Mouse (Mus musculus) CH12.LX (cell line): ENCODE results near the gene Dmrtc2. TPM values are rescaled to one million over a fixed set of nuclear protein-coding genes. Genes with fewer than 3 reads are reported as not detected.

ENCODE experiments used
- DNase-seq: peaks from one replicate; pipeline ENCODE4 v3.0.0-alpha.2; 2013; ENCODE audit errors: extremely low read depth
- H3K27ac ChIP-seq: 2 replicates; pipeline ENCODE4 v1.5.1; 2012; ENCODE audit warnings: low read depth, mild to moderate bottlenecking, control low read depth, moderate library complexity; ENCODE audit not compliant: insufficient read depth
- H3K27me3 ChIP-seq: replicated peaks from 2 replicates; pipeline ENCODE3; 2012; ENCODE audit warnings: inconsistent platforms
- H3K36me3 ChIP-seq, 2 experiments: replicated peaks in 1 of 2; 2 replicates each; pipeline versions ENCODE3 to v1.6.1; 2012; ENCODE audit warnings: inconsistent platforms in 1 of 2, low read length in 1 of 2, mild to moderate bottlenecking in 1 of 2, mixed read lengths in 1 of 2, moderate library complexity in 1 of 2; ENCODE audit not compliant: control insufficient read depth in 1 of 2, insufficient read depth in 1 of 2
- H3K4me1 ChIP-seq, 2 experiments: 2 replicates each; pipeline ENCODE4 v1.6.1; 2012; ENCODE audit warnings: inconsistent platforms in 1 of 2, moderate library complexity in 1 of 2; ENCODE audit not compliant: insufficient read depth in 2 of 2, control insufficient read depth in 1 of 2
- H3K4me2 ChIP-seq: 2 replicates; pipeline ENCODE4 v1.6.1; 2012; ENCODE audit warnings: low read depth, mild to moderate bottlenecking, control low read depth; ENCODE audit not compliant: poor library complexity, insufficient read depth, severe bottlenecking
- H3K4me3 ChIP-seq, 3 experiments: fragments of 150-350 bp in 1 of 3; sonication (generic) in 1 of 3; replicated peaks in 1 of 3; 2 replicates each; pipeline versions ENCODE3 to v1.5.1; 2011 to 2012; ENCODE audit warnings: low read depth in 2 of 3, low read length in 2 of 3, mild to moderate bottlenecking in 2 of 3, moderate library complexity in 2 of 3, control low read depth in 1 of 3, improper control_type of control experiment in 1 of 3, inconsistent platforms in 1 of 3, mixed read lengths in 1 of 3; ENCODE audit not compliant: poor library complexity in 1 of 3
- H3K79me2 ChIP-seq: replicated peaks from 2 replicates; pipeline ENCODE4 v1.6.1; 2012; ENCODE audit warnings: mild to moderate bottlenecking, moderate library complexity; ENCODE audit not compliant: control insufficient read depth, poor library complexity, insufficient read depth, severe bottlenecking; ENCODE audit errors: extremely low read depth
- H3K9ac ChIP-seq: 2 replicates; pipeline ENCODE4 v1.6.1; 2012; ENCODE audit warnings: low read depth, mild to moderate bottlenecking, control low read depth, moderate library complexity; ENCODE audit not compliant: insufficient read depth
- H3K9me3 ChIP-seq: replicated peaks from 2 replicates; pipeline ENCODE3; 2012; ENCODE audit warnings: low read length, inconsistent platforms, mixed read lengths
- BHLHE40 ChIP-seq: IDR thresholded peaks from 2 replicates; pipeline ENCODE4 v1.6.1; 2011; ENCODE audit warnings: mild to moderate bottlenecking, low read depth, low read length, improper control_type of control experiment
- CHD1 ChIP-seq: IDR thresholded peaks from 2 replicates; pipeline ENCODE4 v1.6.1; 2012; ENCODE audit warnings: low read depth, low read length, improper control_type of control experiment, inconsistent platforms
- CHD2 ChIP-seq: IDR thresholded peaks from 2 replicates; pipeline ENCODE4 v1.6.1; 2011; ENCODE audit warnings: low read length, improper control_type of control experiment
- ELF1 ChIP-seq: IDR thresholded peaks from 2 replicates; pipeline ENCODE4 v1.6.1; 2014; ENCODE audit warnings: low read depth, mild to moderate bottlenecking, inconsistent platforms, low read length, improper control_type of control experiment
- HCFC1 ChIP-seq: IDR thresholded peaks from 2 replicates; pipeline ENCODE4 v1.6.1; 2012; ENCODE audit warnings: low read depth, mild to moderate bottlenecking, inconsistent platforms, low read length, improper control_type of control experiment
- JUN ChIP-seq: IDR thresholded peaks from 2 replicates; pipeline ENCODE4 v1.6.1; 2011; ENCODE audit warnings: low read depth, mild to moderate bottlenecking, low read length, improper control_type of control experiment, moderate library complexity; ENCODE audit not compliant: insufficient read depth
- KAT2A ChIP-seq: IDR thresholded peaks from 2 replicates; pipeline ENCODE4 v1.6.1; 2012; ENCODE audit warnings: low read length, improper control_type of control experiment, inconsistent platforms; ENCODE audit not compliant: insufficient replicate concordance
- MAFK ChIP-seq: IDR thresholded peaks from 2 replicates; pipeline ENCODE4 v1.6.1; 2011; ENCODE audit warnings: low read length, improper control_type of control experiment; ENCODE audit not compliant: insufficient replicate concordance
- MEF2A ChIP-seq: IDR thresholded peaks from 2 replicates; pipeline ENCODE4 v1.6.1; 2014; ENCODE audit warnings: low read depth, mild to moderate bottlenecking, inconsistent platforms, low read length, improper control_type of control experiment, borderline replicate concordance
- MYC ChIP-seq: IDR thresholded peaks from 2 replicates; pipeline ENCODE4 v1.6.1; 2011; ENCODE audit warnings: low read depth, mild to moderate bottlenecking, improper control_type of control experiment, low read length
- NELFE ChIP-seq: IDR thresholded peaks from 2 replicates; pipeline ENCODE4 v1.6.1; 2011; ENCODE audit warnings: low read depth, low read length, improper control_type of control experiment
- NRF1 ChIP-seq: IDR thresholded peaks from 2 replicates; pipeline ENCODE4 v1.6.1; 2014; ENCODE audit warnings: low read depth, mild to moderate bottlenecking, inconsistent platforms, low read length, improper control_type of control experiment, moderate library complexity
- POLR2AphosphoS2 ChIP-seq: IDR thresholded peaks from 2 replicates; pipeline ENCODE4 v1.6.1; 2011; ENCODE audit warnings: low read depth, low read length, improper control_type of control experiment
- RAD21 ChIP-seq: IDR thresholded peaks from 2 replicates; pipeline ENCODE4 v1.6.1; 2011; ENCODE audit warnings: low read depth, mild to moderate bottlenecking, low read length, improper control_type of control experiment, moderate library complexity
- SMC3 ChIP-seq: IDR thresholded peaks from 2 replicates; pipeline ENCODE4 v1.6.1; 2011; ENCODE audit warnings: low read depth, low read length, improper control_type of control experiment
- TBP ChIP-seq: conservative IDR thresholded peaks from 2 replicates; pipeline ENCODE4 v1.6.1; 2011; ENCODE audit warnings: low read depth, low read length, improper control_type of control experiment
- TCF12 ChIP-seq: IDR thresholded peaks from 2 replicates; pipeline ENCODE4 v1.6.1; 2014; ENCODE audit warnings: low read depth, mild to moderate bottlenecking, inconsistent platforms, low read length, improper control_type of control experiment
- USF1 ChIP-seq: IDR thresholded peaks from 2 replicates; pipeline ENCODE4 v1.6.1; 2014; ENCODE audit warnings: low read depth, mild to moderate bottlenecking, inconsistent platforms, low read length, improper control_type of control experiment
- USF2 ChIP-seq: conservative IDR thresholded peaks from 2 replicates; pipeline ENCODE4 v1.6.1; 2011; ENCODE audit warnings: low read depth, low read length, improper control_type of control experiment
- ZC3H11A ChIP-seq: IDR thresholded peaks from 2 replicates; pipeline ENCODE4 v1.6.1; 2012; ENCODE audit warnings: low read depth, mild to moderate bottlenecking, inconsistent platforms, low read length, improper control_type of control experiment
- ZKSCAN1 ChIP-seq: IDR thresholded peaks from 2 replicates; pipeline ENCODE4 v1.6.1; 2012; ENCODE audit warnings: low read depth, inconsistent platforms, low read length, improper control_type of control experiment, borderline replicate concordance
- dilution Hi-C: fragments of 300-500 bp; cut with MboI; formaldehyde crosslinking; loops from 2 replicates; pipeline ENCODE4 v1.14.3; 2020; ENCODE audit warnings: low sequenced_read_pairs; ENCODE audit not compliant: extremely low pct_unique_long_range_greater_than_20kb, extremely low pct_ligation_motif_present
- in situ Hi-C: fragments of 300-500 bp; cut with MboI; formaldehyde crosslinking; loops from 3 replicates; pipeline ENCODE4 v1.14.3; 2019; ENCODE audit warnings: low sequenced_read_pairs, low pct_ligation_motif_present, low pct_unique_long_range_greater_than_20kb, mixed read lengths
- polyA plus RNA-seq: library from polyadenylated mRNA; unstranded; fragments of >175 nt; gene quantifications from 2 replicates; pipeline ENCODE4 v1.2.1, GENCODE M21; 2012; ENCODE audit warnings: low read depth; ENCODE audit not compliant: insufficient read length
- total RNA-seq, 2 experiments: library from RNA; depleted of rRNA; stranded (reverse); fragments of 300-350 nt in 1 of 2; fragments of >200 nt in 1 of 2; gene quantifications; 2 replicates each; pipeline ENCODE4 v1.2.3; 2012 to 2014

The Dmrtc2 gene
- total and polyA plus RNA-seq, 3 experiments, result not detected

- peaks cover 12% of the 10 kb centered on the region for H3K79me2 ChIP-seq
- no peak for TF ChIP-seq USF2
- no peak for TF ChIP-seq TCF12
- TF ChIP-seq ELF1, result peak; percentile 63; the same call in 1 of the 2 replicates
- TF ChIP-seq HCFC1, result no peak
- no peak for TF ChIP-seq NELFE
- TF ChIP-seq ZKSCAN1, result no peak
- 0 out of 2 replicates have a peak, but pooled peaks have one; percentile 9 for TF ChIP-seq MEF2A
- TF ChIP-seq NRF1, result no peak
- 0 out of 2 replicates have a peak, but pooled peaks have one; percentile 60 for TF ChIP-seq CHD1
- 0 out of 2 replicates have a peak, but pooled peaks have one; percentile 7 for TF ChIP-seq BHLHE40
- no peak for TF ChIP-seq CHD2
- no peak for TF ChIP-seq MAFK
- no peak for TF ChIP-seq JUN
- 0 out of 2 replicates have a peak, but pooled peaks have one; percentile 4 for TF ChIP-seq MYC
- TF ChIP-seq TBP, result no peak
- TF ChIP-seq SMC3, result no peak
- no peak for TF ChIP-seq USF1
- dilution Hi-C loops, result no loop called here
- peaks cover 15 to 56% of the 10 kb centered on the region in 2 experiments for H3K4me1 ChIP-seq
- H3K4me3 ChIP-seq, result peak overlapping the region; percentile 64 to 97 (median 77)
- H3K36me3 ChIP-seq, result peaks cover 16 to 27% of the 10 kb centered on the region in 2 experiments
- H3K9ac ChIP-seq, result peak overlapping the region; percentile 73
- no peaks in the 10 kb centered on the region for H3K27me3 ChIP-seq
- H3K27ac ChIP-seq, result peak overlapping the region; percentile 76
- peak overlapping the region; percentile 64 for H3K4me2 ChIP-seq
- no peak for DNase-seq
- in situ Hi-C loops, result no loop called here
- H3K9me3 ChIP-seq, result peaks cover 4% of the 10 kb centered on the region
These were observed 28.1 kb downstream of the Dmrtc2 start for GRCm38 (mm10) chr7:24897959-24898358.

DNA sequence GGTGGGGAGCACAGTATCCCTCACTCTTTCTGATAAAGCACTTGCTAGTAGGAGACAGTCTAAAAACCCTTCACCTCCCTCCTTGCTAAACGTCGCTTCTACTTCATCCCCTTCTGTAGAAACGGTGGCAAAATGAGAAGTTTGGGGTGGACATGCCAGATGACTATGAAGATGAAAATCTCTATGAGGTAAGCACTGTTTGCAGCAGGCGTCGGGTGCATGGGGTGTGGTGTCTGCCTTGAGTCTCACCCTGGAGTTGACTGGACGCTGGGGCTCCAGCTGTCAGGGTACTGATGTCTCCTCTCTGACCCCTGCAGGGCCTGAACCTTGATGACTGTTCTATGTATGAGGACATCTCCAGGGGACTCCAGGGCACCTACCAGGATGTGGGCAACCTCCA lies 31.3 kb downstream of the Dmrtc2 start:
- Histone ChIP-seq H3K36me3 (peaks cover 18 to 36% of the 10 kb centered on the region in 2 experiments), H3K27me3 (no peaks in the 10 kb centered on the region), H3K9me3 (no peaks in the 10 kb centered on the region), H3K79me2 (peaks cover 32% of the 10 kb centered on the region), H3K9ac (no peak overlapping the region), H3K4me2 (no peak overlapping the region), H3K27ac (peak overlapping the region; percentile 78), H3K4me1 (peaks cover 19 to 42% of the 10 kb centered on the region in 2 experiments), H3K4me3 (peak overlapping the region in 1 of 3 experiments; percentile 54)
- TF ChIP-seq HCFC1 (no peak), ZC3H11A (no peak), KAT2A (no peak), USF2 (no peak), POLR2AphosphoS2 (no peak), RAD21 (no peak), CHD2 (no peak), SMC3 (no peak)
- no peak for DNase-seq
- in situ Hi-C loops (loop anchor here (10.0 kb wide), 1 partner anchor 46 kb away; no protein-coding TSS in a partner anchor), dilution Hi-C loops (no loop called here)
